Mouse (Mus musculus) c-Kit-negative CD71-positive TER-119-positive erythroid progenitor cells, embryonic 14.5 days (primary cell): Measurements from ENCODE around the gene Snrnp200.
A peak's percentile ranks its signal among the peaks of the same experiment; 100 is the strongest.
"Not testable (repeated sequence)": the region's sequence is repeated elsewhere in the genome, so short reads cannot be mapped to it uniquely, and the experiment has no call there.

Source experiments
- DNase-seq: peaks from one replicate; pipeline ENCODE4 v3.0.0-alpha.2; 2013; ENCODE audit warnings: low read depth, low spot score

The Snrnp200 gene

GRCm38 (mm10) chr2:127254604-127255134 is 46.5 kb downstream of the Snrnp200 start:
- no peak for DNase-seq

GRCm38 (mm10) chr2:127255294-127255693 is 47.1 kb downstream of the Snrnp200 start:
- no peak for DNase-seq

GRCm38 (mm10) chr2:127259340-127259739 is 51.2 kb downstream of the Snrnp200 start:
- no peak for DNase-seq

GRCm38 (mm10) chr2:127262480-127262879 is 54.3 kb downstream of the Snrnp200 start:
- DNase-seq, result no peak

GRCm38 (mm10) chr2:127267854-127268253 is 59.7 kb downstream of the Snrnp200 start:
- DNase-seq, result no peak

GRCm38 (mm10) chr2:127269491-127270299 is 61.5 kb downstream of the Snrnp200 start, which contains the start of gene Stard7:
Gene Stard7 (plus strand): TSS chr2:127270218.
- peak; percentile 93 for DNase-seq

GRCm38 (mm10) chr2:127270300-127271041 is 62.3 kb downstream of the Snrnp200 start:
- peak; percentile 76 for DNase-seq

GRCm38 (mm10) chr2:127271042-127271515 is 62.9 kb downstream of the Snrnp200 start:
- no peak for DNase-seq

- not testable (repeated sequence) for DNase-seq
These were observed 63.9 kb downstream of the Snrnp200 start for GRCm38 (mm10) chr2:127272049-127272448.

GRCm38 (mm10) chr2:127272806-127273205 is 64.6 kb downstream of the Snrnp200 start:
- no peak for DNase-seq

GRCm38 (mm10) chr2:127274590-127274989 is 66.4 kb downstream of the Snrnp200 start:
- DNase-seq, result no peak

- no peak for DNase-seq
These were observed 67.5 kb downstream of the Snrnp200 start for GRCm38 (mm10) chr2:127275551-127276320.

- no peak for DNase-seq
These were observed 70.0 kb downstream of the Snrnp200 start for GRCm38 (mm10) chr2:127278162-127278561.
